Mouse (Mus musculus): Measurements from ENCODE around the gene Fgfr2.

DNA sequence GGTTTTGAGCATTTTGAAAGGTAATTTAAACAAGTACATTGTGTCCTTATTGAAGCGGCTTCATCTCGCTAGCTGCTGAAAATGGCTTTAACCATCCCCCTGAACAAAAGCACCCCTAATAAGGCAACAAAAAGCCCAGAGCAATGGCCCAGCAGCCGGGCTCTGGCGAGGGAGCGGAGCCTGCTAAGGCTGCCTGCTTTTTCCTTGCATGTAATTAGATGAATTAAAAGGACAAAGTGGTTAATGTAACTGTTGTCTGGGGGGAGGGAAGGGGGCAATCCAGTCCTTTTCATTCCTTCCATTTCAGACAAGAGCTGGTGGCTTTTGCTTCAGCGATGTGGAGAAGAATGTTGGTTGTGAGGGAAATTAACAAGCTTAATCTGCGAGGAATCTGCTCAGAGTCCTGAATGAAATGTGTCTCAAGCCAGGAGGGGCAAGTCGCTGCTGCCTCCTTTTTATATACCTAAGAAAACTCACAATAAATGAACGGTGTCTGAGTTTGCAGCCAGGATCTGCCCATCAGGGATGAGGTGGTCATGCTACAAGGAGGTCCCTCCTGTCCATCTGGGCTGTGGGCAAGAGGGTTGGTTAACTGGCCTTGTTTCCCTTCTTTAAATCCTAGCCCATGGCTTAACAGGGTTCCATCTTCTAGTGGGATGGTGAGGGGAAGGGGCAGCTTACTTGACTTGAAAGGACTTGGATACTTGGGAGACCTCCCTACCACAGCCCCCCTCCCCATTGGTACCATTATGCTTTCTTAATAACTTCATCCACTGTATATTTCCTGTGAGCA, 1400.2 kb downstream of the Fgfr2 start:
- TF ChIP-seq CTCF (IDR thresholded peaks at IDR 0.05; ENCODE audit: borderline replicate concordance, insufficient read depth, low read length) (no peak), POLR2A (IDR thresholded peaks at IDR 0.05; ENCODE audit: low read depth, low read length) (no peak)
